Mouse (Mus musculus): ENCODE data around the gene 1110051M20Rik.
"Not testable (repeated sequence)": the region's sequence is repeated elsewhere in the genome, so short reads cannot be mapped to it uniquely, and the experiment has no call there.

Gene 1110051M20Rik

GRCm38 (mm10) chr2:91444286-91444892 is at the start of gene 1110051M20Rik:
1110051M20Rik (minus strand) TSS chr2:91444704.
- peak; percentile 93 for DNase-seq (ENCODE audit: low read depth, low spot score)

DNA sequence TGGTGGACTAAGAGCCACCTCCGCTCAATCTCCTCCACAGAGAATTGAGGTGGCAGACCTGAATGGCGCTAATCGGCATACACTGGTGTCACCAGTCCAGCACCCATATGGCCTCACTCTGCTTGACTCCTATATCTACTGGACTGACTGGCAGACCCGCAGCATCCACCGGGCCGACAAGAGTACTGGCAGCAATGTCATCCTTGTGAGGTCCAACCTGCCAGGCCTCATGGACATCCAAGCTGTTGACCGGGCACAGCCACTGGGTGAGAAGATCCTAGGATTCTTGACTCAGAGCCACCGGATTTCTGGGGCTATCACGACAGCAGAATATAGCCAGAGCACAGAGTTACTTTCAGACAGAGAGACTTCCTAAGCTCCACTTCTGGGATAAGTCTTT is 49.5 kb upstream of the 1110051M20Rik start:
- no peak for DNase-seq (ENCODE audit: low read depth, low spot score)

GRCm38 (mm10) chr2:91492071-91492635 is 47.6 kb upstream of the 1110051M20Rik start:
- DNase-seq (ENCODE audit: low read depth, low spot score), result no peak

DNA sequence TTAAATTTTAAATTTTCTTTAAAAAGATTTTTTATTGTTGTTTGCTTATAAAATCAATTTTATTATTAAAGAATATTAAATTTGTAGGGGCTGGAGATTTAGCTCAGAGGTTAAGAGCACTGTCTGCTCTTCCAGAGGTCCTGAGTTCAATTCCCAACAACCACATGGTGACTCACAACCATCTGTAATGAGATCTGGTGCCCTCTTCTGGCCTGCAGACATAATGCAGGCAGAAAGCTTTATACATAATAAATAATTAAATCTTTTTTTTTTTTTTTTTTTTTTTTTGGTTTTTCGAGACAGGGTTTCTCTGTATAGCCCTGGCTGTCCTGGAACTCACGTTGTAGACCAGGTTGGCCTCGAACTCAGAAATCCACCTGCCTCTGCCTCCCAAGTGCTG is 42.8 kb upstream of the 1110051M20Rik start:
- DNase-seq (ENCODE audit: low read depth, low spot score), result not testable (repeated sequence)

- DNase-seq (ENCODE audit: low read depth, low spot score), result no peak
Measured at GRCm38 (mm10) chr2:91485256-91485655, 40.8 kb upstream of the 1110051M20Rik start.

DNA sequence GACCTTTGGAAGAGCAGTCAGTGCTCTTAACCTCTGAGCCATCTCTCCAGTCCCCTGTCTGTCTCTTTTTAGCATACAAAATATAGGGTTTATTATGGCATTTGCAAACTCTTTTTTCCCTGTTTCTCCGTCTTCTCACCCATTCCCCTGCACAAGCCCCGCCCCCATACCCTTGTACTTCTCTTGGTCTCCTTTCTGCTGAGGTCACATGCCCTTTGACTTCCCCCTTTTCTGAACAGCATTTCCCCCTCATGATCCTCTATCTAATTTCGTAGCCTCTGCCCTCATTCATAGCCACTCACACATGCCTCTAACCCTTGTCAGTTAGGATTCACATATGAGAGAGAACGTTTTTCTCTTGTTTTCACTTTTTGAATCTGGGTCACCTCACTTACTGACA is 40.2 kb upstream of the 1110051M20Rik start:
- DNase-seq (ENCODE audit: low read depth, low spot score), result no peak

- peak; percentile 72 for DNase-seq (ENCODE audit: low read depth, low spot score)
Measured at GRCm38 (mm10) chr2:91480805-91481514, 36.5 kb upstream of the 1110051M20Rik start.

DNA sequence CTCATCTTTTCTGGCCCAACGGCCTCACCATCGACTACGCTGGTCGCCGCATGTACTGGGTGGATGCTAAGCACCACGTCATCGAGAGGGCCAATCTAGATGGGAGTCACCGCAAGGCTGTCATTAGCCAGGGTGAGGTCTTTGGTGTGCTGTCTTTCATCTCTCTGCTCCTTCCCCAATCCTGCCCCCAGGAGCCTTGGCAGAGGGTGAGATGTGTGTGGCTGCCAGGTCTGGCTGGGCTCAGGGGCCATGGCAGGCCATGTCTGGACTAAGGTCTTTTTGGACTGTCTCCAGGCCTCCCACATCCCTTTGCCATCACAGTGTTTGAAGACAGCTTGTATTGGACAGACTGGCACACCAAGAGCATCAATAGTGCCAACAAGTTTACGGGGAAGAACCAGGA is 35.9 kb upstream of the 1110051M20Rik start:
- no peak for DNase-seq (ENCODE audit: low read depth, low spot score)

- DNase-seq (ENCODE audit: low read depth, low spot score), result no peak
Measured at GRCm38 (mm10) chr2:91476841-91477240, 32.3 kb upstream of the 1110051M20Rik start.

GRCm38 (mm10) chr2:91476251-91476661 is 31.8 kb upstream of the 1110051M20Rik start:
- DNase-seq (ENCODE audit: low read depth, low spot score), result no peak

- DNase-seq (ENCODE audit: low read depth, low spot score), result no peak
Measured at GRCm38 (mm10) chr2:91475791-91476190, 31.3 kb upstream of the 1110051M20Rik start.

DNA sequence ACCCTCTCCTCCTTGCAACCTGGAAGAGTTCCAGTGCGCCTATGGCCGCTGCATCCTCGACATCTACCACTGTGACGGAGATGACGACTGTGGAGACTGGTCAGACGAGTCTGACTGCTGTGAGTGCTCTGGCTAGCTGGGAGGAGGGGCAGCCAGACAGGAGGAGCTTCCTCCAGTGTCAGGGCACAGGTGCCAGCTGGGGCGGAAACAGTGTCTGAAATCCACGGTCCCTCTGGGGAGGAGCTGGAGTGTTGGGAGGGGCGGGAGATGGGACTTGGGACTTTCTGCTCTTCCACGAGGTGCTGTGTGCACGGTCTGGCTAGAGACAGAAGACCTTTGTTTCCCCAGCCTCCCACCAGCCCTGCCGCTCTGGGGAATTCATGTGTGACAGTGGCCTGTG is 29.9 kb upstream of the 1110051M20Rik start:
- no peak for DNase-seq (ENCODE audit: low read depth, low spot score)

DNA sequence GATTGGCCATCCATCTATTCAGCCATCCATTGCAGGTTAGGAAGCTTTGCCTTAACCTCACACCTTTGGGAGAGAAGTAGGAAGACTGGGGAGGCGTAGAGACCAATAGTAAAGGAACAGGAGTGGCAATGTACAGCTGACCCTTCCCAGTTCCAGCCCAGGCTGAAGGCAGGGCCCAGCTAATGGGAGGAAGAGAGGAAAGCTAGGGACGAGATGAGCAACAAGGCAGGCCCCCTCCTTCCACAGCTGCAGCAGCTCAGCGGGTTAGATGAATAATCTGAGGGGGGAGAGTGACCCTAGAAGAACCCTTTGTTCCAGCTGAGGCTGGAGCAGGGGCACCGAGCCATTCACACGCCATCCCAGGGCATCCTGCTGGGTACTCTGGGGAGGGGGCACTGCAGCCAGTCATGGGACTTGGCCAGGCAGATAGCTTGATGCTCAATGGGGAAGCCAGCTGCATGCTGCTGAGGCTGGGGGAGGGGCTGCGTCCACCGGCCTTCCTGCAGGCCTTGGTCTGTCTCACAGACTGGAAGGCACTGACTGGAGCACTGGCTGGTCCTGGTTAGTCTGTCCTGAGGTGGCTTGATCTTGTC is 25.6 kb upstream of the 1110051M20Rik start:
- peak; percentile 76 for DNase-seq (ENCODE audit: low read depth, low spot score)

DNA sequence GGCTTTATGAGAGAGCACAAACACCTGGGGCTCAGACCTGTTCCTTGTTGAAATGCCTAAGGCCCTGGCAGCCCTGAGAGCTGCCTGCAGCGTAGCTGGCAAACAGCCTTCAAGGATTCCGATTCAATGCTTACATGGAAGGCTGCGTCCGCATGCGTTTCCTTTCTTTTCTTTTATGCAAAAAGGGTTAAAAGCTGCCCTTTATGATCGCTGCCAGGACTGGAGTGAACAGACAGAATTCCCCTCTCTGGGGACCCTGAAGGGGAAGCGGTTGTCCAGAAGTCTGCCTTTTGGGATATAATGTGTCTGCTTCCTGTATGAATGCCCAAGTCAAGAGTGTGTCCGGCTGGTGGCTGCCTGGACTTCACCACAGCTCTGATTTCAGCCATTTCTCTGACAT is 23.1 kb upstream of the 1110051M20Rik start:
- no peak for DNase-seq (ENCODE audit: low read depth, low spot score)

DNA sequence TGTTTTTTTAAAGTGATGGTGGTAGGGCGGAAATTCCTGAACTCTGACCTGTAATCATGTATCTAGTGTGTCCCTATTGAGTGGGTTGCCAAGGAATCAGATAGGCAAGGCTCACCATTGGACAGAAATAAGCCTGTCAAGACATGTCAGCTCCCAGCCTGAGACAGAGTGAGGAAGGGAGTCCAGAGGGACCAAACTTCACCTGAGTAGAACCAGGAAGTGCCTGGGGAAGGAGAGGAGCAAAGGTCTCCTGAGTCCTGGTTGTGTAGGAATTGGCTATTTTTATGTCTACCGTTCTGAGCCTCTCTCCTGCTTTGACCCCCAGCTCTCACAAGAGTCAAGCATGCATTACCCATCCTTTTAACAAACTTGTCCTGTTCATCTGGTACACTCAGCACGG is 21.4 kb upstream of the 1110051M20Rik start:
- no peak for DNase-seq (ENCODE audit: low read depth, low spot score)

GRCm38 (mm10) chr2:91462681-91463080 is 18.2 kb upstream of the 1110051M20Rik start:
- DNase-seq (ENCODE audit: low read depth, low spot score), result no peak

- no peak for DNase-seq (ENCODE audit: low read depth, low spot score)
Measured at GRCm38 (mm10) chr2:91462196-91462595, 17.7 kb upstream of the 1110051M20Rik start.

DNA sequence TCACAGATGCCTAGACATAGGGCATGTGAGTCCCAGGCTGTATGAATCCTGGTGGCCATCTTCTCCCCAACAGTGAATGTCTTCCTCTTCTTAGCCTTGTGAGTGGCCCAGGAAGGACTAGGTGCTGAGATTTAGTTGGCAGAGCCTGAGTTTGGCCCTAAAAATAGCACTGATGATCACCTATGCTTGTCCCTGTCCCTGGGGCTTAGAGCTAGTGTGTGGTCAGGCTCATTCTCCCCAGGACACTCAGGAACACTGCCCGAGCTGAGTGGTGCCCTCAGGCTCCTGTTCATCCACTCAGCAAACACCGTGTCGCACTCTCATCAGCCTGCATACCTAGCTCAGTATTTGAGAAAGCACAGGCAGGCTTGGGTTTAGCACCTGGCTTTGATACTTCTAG is 16.8 kb upstream of the 1110051M20Rik start:
- no peak for DNase-seq (ENCODE audit: low read depth, low spot score)

- no peak for DNase-seq (ENCODE audit: low read depth, low spot score)
Measured at GRCm38 (mm10) chr2:91460771-91461170, 16.3 kb upstream of the 1110051M20Rik start.

DNA sequence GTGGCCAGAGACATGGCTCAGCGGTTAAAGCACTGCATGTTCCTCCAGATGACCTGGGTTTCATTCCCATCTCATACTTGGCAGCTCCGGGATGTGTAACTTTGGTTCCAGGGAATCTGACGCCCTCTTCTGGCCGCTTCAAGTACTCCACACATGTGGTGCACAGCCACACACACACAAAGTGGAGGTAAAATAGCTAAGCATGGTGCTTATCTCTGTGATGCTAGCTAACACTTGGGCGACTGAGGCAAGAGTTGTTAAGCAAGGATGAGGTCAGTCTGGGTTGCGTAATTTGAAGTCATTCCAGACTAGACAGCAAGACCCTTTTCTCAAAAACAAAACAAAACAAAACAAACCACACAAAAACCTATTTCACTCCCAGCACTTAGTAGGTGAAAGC is 15.6 kb upstream of the 1110051M20Rik start:
- no peak for DNase-seq (ENCODE audit: low read depth, low spot score)

DNA sequence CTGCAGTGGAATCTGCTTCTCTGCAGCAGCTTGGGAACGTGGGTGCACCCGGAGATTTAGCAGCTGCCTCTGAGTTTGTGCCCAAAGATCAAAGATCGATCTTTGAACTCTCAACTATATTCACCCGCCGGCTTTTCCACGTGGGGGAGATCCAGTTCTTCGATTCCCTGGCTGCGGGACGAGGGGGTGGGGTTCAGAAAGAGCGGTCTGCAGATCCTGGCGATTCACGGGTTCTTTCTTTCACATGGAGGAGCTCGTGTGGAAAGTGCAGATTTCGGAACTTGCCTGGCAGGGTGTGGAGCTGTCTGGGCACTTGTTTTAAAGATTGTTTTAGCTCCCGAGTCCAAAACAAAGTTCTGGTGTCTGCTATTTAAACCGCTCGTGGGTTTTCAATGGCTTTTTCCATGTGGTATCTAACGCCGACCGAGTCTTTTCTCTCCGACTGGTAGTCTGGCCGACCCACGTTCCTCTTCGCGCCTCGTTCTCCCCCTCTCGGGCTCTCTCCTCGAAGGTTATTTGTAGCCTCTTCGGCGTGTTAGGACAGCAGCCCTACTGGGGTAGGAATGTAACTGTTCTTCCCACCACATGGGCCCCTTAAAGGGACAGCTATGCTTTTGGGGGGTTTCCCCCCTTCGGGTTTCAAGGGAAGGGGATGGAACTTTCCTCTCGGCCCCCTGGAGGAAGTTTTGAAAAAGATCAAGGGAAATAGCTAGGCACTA is 14.3 kb upstream of the 1110051M20Rik start:
- peak; percentile 57 for DNase-seq (ENCODE audit: low read depth, low spot score)

- no peak for DNase-seq (ENCODE audit: low read depth, low spot score)
Measured at GRCm38 (mm10) chr2:91458252-91458672, 13.8 kb upstream of the 1110051M20Rik start.
